Mouse (Mus musculus) adrenal gland, postnatal 36 days (tissue): ENCODE measurements around the gene Cd244a. TPM values are rescaled to one million over a fixed set of nuclear protein-coding genes. Genes with fewer than 3 reads are reported as not detected.

Experiments used
- DNase-seq, 2 experiments: peaks; one replicate each; pipeline ENCODE4 v3.0.0; 2021; ENCODE audit warnings: mixed read lengths in 1 of 2
- long read RNA-seq, 2 experiments: library from polyadenylated mRNA; stranded (forward); transcript quantifications; one replicate each; pipeline ENCODE4 v2.0.0; 2021; ENCODE audit warnings: borderline sequencing depth in 2 of 2
- total RNA-seq, 2 experiments: library from RNA; stranded (reverse); gene quantifications; 2 replicates each; pipeline ENCODE4 v1.2.3; 2021

Gene Cd244a
- under 1 TPM; 0.40 to 0.63 TPM for total RNA-seq
- long read RNA-seq, experiment 1, partial matches to known transcripts, result 0 of 1 reads
- long read RNA-seq, experiment 1, other reads (novel, unspliced or antisense), result 1 of 1 reads
- long read RNA-seq, experiment 2, result 0 reads

DNA sequence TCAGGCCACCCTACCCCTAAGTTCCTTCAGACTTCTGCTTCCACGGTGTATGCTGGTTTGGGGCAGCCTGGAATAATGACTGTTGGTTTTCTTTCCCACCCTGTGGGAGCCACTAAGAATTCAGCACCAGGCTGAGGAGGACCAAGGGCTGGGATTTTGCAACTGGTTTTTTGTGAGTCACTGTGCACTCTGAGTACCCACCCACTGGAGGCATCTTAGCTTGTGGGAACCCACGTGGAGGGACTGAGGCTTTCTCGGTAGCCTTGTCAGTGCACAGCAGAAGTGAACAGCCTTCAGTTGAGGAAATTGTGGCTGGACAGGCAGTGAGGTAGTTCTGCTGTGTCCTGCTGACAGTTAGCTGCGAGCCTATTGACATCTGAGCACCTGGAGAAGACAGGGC lies at the start of gene Cd244a:
Gene Cd244a (plus strand): TSS at position 296 of the 400 bp plus-strand sequence.
- DNase-seq, result no peak

DNA sequence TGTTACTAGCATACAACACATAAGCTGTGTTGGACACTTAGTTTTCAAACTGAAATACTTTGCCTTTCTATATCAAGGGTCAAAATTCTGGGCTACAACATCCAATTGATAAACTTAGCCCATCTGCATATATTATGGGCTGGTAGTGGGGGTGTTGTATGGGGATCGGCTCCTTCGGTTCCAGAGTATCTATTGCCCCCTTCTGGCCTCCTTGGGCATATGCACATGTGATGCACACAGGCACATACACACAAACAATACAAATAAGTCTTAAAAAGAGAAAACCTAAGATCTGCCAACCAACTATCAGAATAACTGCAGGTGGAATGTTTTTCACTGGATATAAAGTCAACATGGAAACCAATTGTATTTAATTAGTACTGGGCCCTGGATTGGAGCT lies 45.8 kb upstream of the Cd244a start:
- no peak for DNase-seq

DNA sequence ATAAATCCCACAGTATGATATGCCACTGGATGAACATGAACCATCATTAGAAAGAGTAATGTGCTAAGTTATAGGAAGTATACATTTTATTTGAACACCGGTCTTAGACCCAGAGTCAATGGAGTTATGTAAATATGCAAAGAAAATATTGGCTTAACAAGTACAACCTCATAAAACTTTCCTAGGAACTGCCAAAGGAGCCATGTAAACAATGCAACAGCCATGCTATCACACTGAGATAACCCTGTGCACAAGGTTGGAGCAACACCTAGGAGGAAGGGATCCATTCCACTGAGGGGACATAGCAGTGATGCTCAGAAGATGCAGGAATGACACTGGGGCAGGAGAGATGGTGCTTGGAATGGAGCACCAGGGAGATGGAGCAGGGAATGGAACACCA lies 45.2 kb upstream of the Cd244a start:
- no peak for DNase-seq

DNA sequence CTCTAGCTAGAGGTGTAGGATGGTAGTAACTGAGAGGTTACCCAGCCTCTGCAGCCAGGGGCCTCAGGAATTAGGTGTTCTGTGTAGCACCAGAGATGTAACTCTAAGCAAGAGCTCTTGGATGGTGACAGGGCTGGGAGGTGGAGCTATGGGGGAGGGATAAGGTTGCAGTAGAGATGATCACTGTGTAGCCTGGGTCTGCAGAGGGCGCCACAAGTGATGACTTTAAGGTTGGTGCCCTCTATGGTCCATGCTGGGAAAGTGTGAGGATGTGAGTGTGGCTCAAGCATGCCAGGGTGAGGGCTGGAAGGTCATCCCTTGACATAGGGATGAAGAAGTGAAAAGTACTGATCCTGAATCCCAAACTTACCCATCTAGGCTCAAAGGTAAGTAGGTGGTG lies 44.0 kb upstream of the Cd244a start:
- no peak for DNase-seq

DNA sequence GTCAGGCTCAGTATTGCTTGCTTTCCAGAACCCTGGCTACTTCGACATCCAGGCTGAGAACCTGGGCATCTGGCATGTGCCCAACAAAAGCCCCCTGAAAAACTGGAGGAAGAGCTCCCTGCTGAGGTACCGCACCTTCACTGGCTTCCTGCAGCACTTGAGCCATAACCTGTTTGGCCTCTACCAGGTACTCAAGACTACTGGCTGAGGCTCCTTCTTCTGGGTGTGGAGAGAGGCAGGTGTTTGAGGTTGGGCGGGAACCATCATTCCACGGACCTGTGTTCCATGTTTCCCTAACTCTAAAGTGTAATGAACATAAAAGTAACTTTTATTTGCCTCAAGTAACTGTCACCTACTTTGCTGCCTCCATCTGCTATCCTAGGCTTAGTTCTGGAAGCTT lies 43.4 kb upstream of the Cd244a start:
- DNase-seq, result no peak

DNA sequence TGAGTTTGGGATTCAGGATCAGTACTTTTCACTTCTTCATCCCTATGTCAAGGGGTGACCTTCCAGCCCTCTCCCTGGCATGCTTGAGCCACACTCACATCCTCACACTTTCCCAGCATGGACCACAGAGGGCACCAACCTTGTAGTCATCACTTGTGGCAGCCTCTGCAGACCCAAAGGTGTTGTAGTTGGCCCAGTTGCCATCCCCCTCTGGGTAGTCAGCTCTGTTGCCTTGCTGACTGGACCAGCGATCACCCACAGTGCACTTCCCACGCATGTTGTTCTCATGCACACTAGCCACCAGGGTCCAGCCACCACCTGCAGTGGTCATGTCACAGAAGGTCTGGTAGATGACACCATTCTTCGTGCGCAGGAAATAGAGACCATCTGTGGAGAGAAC lies 27.6 kb upstream of the Cd244a start:
- no peak for DNase-seq

DNA sequence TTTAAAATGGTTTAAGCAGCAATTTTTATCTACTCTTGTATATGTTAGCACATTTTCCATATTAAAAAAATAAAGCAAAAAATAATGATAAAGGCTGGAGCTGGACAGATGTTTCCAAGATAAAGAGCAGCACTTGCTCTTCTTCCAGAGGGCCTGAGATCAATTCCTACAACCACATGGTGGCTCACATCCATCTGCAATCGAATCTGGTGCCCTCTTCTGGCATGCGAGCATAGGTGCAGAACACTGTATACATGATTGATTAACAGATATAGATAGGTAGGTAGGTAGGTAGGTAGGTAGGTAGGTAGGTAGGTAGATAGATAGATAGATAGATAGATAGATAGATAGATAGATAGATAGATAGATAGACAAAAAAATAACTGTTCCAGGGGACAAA lies 26.2 kb upstream of the Cd244a start:
- no peak for DNase-seq

DNA sequence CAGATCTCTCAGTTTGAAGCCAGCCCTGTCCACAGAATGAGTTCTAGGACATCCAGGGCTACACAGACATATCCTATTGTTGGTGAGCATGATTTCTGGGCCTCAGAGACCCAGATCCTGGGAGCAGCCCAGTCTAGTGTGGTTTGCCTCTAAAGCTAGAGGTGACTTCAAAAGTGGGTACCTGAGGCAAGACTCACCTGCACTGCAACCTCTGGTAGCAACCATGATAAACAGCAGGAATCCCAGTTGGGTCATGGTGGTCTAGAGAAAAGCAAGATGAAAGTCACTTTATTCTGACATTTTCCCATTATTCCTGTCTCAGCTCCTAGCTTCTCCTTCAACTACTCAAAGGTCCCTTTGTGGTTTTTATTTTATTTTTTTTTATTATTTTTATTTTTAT lies 24.4 kb upstream of the Cd244a start:
- no peak for DNase-seq

DNA sequence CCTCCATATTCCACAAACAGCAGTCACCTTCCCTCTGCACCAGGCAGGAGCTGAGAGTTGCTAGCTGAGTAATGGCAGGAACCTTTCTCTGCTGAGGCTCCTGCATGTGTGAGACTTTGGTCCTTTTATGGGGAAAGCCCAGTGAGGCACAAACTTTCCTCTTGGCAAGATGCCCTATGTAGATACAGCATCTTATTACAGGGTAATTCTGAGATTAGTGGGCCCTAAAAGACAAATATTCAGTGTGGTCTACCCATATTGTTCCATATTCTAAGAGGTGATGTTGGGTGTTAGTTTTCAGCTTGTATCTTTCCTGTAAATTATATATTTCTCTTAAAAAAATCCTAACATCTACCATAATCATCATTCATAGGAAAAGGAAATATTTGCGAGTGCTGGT lies 23.8 kb upstream of the Cd244a start, which contains the start of gene Itln1:
Gene Itln1 (minus strand): TSS at position 101 of the 400 bp plus-strand sequence.
- no peak for DNase-seq

DNA sequence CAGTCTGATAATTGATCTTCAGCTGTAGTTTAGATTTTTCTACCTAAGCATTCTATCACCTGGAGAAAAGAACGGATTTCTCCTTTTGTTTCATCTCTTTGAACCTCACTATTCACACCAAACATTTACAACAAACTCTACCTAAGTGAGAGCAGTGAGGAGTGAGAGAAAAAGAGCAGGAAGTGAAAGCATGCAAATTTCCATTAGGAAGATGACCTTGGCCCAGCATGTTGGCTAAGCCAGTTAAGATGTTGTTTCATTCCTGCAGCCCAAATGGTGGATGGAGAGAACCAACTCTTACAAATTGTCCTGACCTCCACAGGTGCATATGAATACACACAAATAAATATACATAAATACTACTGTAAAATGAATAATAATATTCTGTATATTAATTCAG lies 18.3 kb upstream of the Cd244a start:
- no peak for DNase-seq

DNA sequence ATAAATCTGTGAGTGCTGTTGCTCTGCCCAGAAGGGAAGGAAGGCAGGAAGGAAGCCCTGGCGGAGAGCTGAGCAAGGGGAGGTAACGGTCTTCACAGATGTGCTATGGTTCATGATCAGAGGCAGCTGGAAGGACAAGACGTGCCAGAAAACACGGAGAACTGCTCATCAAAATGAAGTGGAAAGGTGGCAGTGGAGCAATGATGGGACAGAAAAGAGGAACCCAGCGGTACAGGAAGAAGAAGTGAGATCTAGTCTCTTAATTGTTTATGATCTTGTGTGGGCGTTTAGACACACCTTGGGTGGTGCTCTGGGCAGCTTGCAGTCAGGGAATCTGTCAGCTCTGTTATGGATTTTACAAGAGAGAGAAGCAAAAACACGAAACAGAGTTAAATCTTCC lies 7.7 kb upstream of the Cd244a start:
- DNase-seq, result no peak

DNA sequence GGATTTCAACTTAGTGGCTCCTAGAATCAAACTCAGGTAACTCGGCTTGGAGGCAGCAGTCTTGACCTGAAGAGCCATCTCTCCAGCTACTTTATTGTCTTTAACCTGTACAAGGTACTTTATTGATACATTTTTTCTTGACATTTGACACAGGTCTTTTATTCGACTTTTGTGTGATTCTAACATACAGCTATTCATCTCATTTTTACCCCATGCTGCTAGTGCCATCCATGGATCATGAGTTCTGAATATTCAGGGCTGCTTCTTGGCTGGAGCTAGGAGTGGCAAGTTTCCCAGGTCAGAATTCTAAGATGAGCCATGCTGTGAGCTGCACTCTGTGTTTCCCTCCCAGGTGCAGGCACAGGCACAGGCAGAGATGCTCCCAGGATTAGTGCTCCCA lies 6.8 kb upstream of the Cd244a start:
- DNase-seq, result no peak

DNA sequence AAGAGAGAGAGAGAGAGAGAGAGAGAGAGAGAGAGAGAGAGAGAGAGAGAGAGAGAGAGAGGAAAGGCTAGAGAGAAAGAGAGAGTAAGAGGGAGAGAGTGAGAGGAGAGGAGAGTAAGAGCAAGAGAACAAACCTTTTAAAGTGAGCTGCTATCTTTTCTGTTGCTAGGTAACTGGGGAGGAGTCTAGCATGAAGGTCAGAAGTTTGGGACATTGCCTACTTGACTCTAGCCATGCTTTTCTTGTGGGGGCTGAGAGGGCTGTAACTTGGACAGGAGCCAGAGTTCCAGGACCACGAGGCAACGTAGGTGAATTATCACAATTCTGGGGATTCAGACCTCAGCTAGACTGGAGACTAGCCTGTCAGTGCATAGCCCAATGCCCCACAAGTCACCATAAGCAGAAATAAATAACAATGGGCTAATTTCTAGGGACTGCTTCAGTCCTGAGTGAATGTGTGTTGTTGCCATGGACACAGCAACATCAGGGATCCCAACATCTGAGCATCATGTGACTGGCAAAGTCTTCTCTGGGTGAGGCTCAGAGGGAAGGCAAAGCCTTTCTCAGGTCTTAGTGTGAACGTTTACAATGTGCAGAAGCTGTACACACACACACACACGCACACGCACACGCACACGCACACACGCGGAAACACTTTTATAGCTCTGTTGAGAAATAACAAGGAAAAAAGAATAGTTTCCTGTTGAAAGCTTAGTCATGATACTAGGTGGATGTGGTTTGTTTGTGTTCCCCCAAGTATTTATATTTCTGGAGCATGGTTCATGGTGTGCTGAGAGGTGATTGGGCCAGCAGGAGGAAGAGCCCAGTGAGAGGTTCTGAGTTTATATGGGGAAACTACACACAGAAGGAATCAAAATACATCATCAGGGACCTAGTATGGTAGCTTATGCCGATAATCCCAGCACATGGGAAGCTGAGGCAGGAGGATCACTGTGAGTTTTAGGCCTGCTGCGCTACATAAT lies 5.3 kb upstream of the Cd244a start:
- DNase-seq, result no peak

DNA sequence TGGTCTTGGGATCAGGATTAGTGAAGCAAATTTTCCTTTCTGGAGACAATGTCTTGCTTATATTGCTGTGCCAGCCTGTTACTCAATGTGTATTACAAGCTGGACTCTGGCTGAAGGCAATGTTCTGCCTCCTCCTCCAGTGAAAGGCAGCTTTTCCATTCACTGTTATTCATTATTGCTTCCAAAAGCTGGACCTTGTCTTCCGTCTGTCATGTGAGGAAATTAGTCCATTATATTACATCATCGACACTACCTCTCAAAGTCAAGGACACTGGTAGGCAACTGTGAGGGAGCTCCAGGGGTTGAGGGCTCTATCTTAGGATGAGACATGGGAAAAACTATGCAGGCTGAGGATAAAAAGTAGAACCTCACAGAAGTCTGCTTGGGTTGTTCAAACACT lies 2.6 kb upstream of the Cd244a start:
- no peak for DNase-seq

DNA sequence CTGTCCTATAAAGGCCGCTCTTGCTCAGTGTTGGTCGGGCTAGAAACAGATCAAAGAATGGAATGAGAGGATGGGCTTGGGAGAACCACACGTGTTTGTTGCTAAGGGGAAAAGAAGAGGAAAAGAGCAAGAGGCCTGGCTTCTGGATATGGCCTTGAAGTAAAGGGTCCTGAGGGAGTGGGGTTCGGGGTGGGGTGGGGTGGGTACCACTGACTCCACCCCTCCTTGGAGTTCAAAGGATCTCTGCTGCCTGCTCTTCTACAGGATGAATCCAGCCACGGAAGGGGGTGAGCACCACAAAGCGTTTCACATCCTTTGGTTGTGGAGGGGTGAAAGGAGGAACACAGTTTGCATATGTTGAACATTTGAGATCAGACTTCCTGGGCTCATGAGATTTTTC lies 586 bp upstream of the Cd244a start:
- no peak for DNase-seq

DNA sequence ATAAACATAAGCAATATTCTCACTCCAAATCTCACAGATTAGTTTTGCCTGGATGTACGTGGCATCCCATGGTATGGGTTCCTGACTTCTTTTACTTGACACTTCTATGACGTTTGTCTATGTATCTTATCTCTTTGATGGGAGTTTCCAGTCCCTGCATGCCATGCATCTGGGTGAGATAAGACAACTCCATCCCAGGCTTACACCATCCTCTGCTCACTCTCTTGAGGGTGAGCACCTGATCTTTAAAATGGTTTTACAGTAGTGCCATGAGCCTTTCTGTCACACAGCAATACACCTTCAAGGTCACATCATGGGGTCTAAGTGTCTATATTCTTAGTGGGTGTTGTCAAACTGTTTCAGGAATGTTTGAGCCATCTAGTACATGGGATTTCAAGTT lies 1.3 kb downstream of the Cd244a start:
- no peak for DNase-seq

DNA sequence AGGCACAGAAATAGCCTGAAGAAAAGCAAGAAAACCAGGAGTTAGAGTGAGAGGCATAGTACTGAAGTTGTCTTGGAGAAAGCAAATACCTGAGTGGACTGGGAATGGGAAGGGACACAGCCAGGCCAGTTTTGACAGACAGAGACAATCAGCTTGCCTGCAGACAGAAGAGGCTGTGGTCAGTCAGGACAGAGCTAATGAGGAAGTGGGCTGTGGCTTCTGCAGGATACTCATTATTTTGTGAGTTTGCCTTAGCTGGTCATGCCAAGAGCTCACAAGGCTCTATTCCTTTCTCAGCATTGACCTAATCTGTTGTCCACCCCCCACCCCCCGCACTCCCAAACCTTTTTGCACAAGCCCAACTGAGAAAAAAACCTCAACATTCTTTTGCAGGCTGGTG lies 2.2 kb downstream of the Cd244a start:
- no peak for DNase-seq

DNA sequence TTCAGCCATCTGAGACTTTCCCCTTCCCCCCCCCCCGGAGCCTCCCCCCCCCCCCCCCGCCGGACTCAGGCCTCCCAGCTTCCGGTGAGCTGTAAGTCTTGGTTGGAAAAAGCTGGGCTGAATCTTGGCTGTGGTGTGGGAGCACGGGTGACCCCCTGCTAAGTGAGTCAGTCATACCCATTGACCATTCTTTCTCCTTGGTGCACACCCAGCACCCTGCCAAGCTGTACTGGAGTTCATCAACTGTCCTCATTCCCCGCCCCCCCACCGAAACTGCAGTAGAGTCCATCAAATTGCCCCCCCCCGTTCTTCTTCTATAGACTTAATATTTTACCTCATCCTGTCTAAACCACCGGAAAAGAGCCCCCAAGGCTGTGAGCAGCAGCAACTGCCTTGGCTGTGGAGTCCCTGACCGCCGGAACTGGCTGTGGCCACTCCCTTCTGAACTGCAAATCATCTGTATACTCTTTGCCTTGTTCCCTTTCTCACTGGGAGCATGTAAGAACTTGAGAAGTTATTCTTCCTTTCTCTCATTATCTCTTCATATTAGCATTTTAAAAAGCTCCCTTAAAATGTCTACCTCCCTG lies 2.7 kb downstream of the Cd244a start:
- no peak for DNase-seq

DNA sequence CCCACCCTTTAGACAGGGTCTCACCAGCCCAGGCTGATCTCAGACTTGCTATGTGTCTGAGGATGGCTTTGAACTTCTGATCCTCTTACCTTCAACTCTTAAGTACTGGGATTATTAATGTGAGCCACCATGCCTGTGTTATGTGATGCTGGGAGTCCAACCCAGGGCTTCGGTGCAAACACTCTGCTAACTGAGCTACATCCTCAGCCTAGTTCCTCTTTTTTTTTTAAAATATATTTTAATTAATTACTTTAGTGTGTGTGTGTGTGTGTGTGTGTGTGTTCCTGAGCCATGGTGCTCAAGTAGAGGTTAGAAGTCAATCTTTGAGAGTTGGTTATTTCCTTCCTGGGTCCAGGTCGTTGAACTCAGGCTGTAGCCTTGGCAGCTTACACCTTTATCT lies 4.0 kb downstream of the Cd244a start:
- DNase-seq, result no peak

DNA sequence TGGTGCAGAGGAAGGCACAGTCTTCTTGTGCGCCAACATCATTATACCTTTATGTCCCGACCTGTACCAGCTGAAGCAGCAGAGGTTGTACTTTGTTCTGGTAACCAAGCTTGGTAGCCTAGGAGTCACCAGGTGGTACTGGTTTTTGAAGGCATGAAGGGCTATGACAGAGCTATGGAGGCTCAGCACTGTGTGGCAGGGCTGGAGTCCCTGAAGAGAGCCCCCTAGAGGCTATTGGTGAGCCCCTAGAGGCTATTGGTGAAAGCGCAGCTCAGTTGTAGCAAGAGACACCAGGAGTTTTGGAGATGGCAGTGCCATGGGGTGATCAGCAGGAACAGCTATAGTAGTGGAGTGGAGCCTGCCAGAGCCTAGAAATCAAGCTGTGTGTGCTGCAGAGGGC lies 5.3 kb downstream of the Cd244a start:
- peak; percentile 13 to 26 for DNase-seq

DNA sequence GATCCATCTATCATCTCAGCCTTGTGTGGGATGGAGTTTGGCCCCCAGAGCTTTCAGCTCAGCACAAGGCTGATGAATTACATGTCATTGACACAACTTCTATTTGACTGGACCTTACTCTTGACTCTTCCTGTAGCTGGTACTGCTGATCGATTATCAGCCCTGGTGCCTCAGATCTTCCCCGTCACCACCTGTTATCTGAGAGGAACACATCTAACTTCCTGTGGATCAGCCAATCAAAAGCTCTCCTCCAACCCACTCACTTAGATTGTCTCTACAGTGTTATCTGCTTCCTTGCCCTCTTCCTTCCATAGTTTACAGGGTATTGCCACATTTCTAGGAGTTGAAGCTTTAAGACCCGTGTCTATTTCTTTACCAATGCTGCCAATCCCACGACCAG lies 6.9 kb downstream of the Cd244a start:
- DNase-seq, result no peak

DNA sequence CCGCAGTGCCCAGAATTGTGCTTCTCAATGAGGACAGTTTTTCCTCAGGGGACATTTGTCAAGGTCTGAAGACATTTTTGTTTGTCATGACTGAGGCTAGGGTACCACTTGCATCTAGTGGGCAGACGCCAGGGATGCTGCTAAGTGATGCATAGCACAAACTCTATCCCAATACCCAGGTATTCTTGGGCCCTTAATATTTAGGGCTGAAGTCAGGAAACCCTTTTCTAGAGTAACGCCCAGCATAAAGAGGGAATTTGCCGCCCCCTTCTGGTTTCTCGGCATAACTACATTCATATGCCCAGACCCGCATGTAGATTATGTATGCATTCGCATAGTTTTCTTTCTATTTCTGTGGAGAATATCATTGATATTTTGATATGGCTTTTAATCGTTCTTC lies 7.8 kb downstream of the Cd244a start:
- DNase-seq, result peak; percentile 59 to 77

DNA sequence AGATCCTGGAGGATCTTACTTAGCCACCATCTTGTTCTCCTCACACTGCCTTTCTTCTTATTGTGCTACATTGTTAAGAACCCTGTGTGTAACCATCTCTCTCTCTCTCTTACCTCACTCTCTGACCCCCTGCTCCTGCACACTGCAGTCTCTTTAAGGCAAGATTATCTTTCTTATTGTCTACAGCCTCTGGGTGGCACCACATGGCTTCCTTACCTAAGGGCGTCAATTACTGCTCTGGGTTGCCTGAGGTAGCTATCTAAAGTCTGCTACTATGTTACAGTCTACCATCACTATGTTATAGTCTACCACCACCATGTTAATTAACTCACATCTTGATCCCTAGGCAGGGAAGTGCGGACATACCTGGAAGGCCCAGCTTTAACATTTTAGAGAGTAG lies 9.4 kb downstream of the Cd244a start:
- DNase-seq, result no peak

DNA sequence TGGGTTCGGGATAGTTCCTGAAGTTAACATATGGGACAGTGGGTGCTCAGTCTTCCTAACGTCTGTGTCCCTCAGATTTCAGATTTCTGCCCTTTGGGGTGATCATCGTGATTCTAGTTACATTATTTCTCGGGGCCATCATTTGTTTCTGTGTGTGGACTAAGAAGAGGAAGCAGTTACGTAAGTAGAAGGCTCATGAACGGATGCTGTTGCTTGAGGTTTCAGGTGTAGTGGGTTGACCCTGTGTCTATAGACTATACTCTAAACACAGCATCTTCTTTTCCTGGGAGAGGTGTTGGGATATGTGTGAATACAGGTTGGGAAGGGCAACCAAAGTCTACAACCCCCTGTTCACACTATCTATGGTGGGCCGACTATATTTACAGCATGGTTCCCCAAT lies 18.2 kb downstream of the Cd244a start:
- no peak for DNase-seq
